Mouse (Mus musculus) bone marrow macrophage, adult 2 months (primary cell): Measurements from ENCODE around the gene Shroom2. TPM values are rescaled to one million over a fixed set of nuclear protein-coding genes. Genes with fewer than 3 reads are reported as not detected.

Experiments
- H3K27ac ChIP-seq: 2 replicates; pipeline ENCODE4 v1.5.1; 2012; ENCODE audit warnings: low read depth, low read length; ENCODE audit not compliant: insufficient read depth
- H3K4me1 ChIP-seq: 2 replicates; pipeline ENCODE4 v1.6.1; 2012; ENCODE audit warnings: low read length; ENCODE audit not compliant: control insufficient read depth, insufficient read depth
- H3K4me3 ChIP-seq: 2 replicates; pipeline ENCODE4 v1.5.1; 2012; ENCODE audit warnings: mild to moderate bottlenecking, low read length, moderate library complexity; ENCODE audit not compliant: insufficient read depth
- CTCF ChIP-seq: IDR thresholded peaks from 2 replicates; pipeline ENCODE4 v1.5.1; 2012; ENCODE audit warnings: low read depth, mild to moderate bottlenecking, low read length, moderate library complexity
- POLR2A ChIP-seq: IDR thresholded peaks from 2 replicates; pipeline ENCODE4 v1.6.1; 2012; ENCODE audit warnings: mild to moderate bottlenecking, low read depth, low read length, borderline replicate concordance
- polyA plus RNA-seq: library from polyadenylated mRNA; stranded (reverse); fragments of >200 nt; gene quantifications from 2 replicates; pipeline ENCODE4 v1.2.4, GENCODE M21; 2012; ENCODE audit not compliant: missing spikeins, insufficient read depth, insufficient read length

Shroom2 gene
- polyA plus RNA-seq, 1 experiment = not detected

GRCm38 (mm10) chrX:152652676-152653075 is 116.6 kb downstream of the Shroom2 start:
- no peaks in the 10 kb centered on the region for H3K4me1 ChIP-seq
- H3K4me3 ChIP-seq = no peak overlapping the region
- H3K27ac ChIP-seq = no peak overlapping the region
- TF ChIP-seq CTCF (no peak), POLR2A (no peak)

- no peak overlapping the region for H3K4me3 ChIP-seq
- H3K4me1 ChIP-seq = no peaks in the 10 kb centered on the region
- TF ChIP-seq CTCF (no peak), POLR2A (no peak)
- no peak overlapping the region for H3K27ac ChIP-seq
These were observed 124.4 kb downstream of the Shroom2 start for GRCm38 (mm10) chrX:152644827-152645226.

GRCm38 (mm10) chrX:152643679-152644638 is 125.3 kb downstream of the Shroom2 start:
- Histone ChIP-seq H3K4me3 (no peak overlapping the region), H3K4me1 (no peaks in the 10 kb centered on the region), H3K27ac (no peak overlapping the region)
- TF ChIP-seq POLR2A (no peak), CTCF (no peak)

- Histone ChIP-seq H3K4me3 (no peak overlapping the region), H3K27ac (no peak overlapping the region), H3K4me1 (no peaks in the 10 kb centered on the region)
- TF ChIP-seq POLR2A = no peak
These were observed 126.1 kb downstream of the Shroom2 start for GRCm38 (mm10) chrX:152643201-152643600.

GRCm38 (mm10) chrX:152642627-152643026 is 126.6 kb downstream of the Shroom2 start:
- H3K4me1 ChIP-seq = no peaks in the 10 kb centered on the region

GRCm38 (mm10) chrX:152635397-152635796 is 133.9 kb downstream of the Shroom2 start:
- H3K4me1 ChIP-seq = no peaks in the 10 kb centered on the region
- no peak for TF ChIP-seq POLR2A
- TF ChIP-seq CTCF = no peak
- H3K27ac ChIP-seq = no peak overlapping the region
- H3K4me3 ChIP-seq = no peak overlapping the region

More at GRCm38 (mm10) chrX:152642627-152643026, 126.6 kb downstream of the Shroom2 start:
- TF ChIP-seq POLR2A (no peak), CTCF (no peak)
- H3K27ac ChIP-seq = no peak overlapping the region
- no peak overlapping the region for H3K4me3 ChIP-seq

- no peak for TF ChIP-seq CTCF
- no peak for TF ChIP-seq POLR2A
- no peaks in the 10 kb centered on the region for H3K4me1 ChIP-seq
- H3K27ac ChIP-seq = no peak overlapping the region
- no peak overlapping the region for H3K4me3 ChIP-seq
These were observed 147.9 kb downstream of the Shroom2 start for GRCm38 (mm10) chrX:152621407-152621806.

GRCm38 (mm10) chrX:152620917-152621316 is 148.3 kb downstream of the Shroom2 start:
- no peak for TF ChIP-seq CTCF
- no peak for TF ChIP-seq POLR2A
- Histone ChIP-seq H3K4me3 (no peak overlapping the region), H3K27ac (no peak overlapping the region), H3K4me1 (no peaks in the 10 kb centered on the region)

GRCm38 (mm10) chrX:152618464-152618863 is 150.8 kb downstream of the Shroom2 start:
- Histone ChIP-seq H3K27ac (no peak overlapping the region), H3K4me3 (no peak overlapping the region), H3K4me1 (no peaks in the 10 kb centered on the region)
- TF ChIP-seq POLR2A (no peak), CTCF (no peak)

GRCm38 (mm10) chrX:152563034-152563433 is 206.2 kb downstream of the Shroom2 start, which contains the start of gene Cldn34a:
Gene Cldn34a (plus strand): TSS chrX:152563334.
- no peak within 1 kb of the TSS for H3K4me3 ChIP-seq
- no peaks in the 10 kb centered on the region for H3K4me1 ChIP-seq
- TF ChIP-seq CTCF (no peak), POLR2A (no peak)
- no peak within 1 kb of the TSS for H3K27ac ChIP-seq

Other genes with a start within 250 kb of the Shroom2 start
- not detected in 2 replicates for gene Cldn34a, start 206.1 kb downstream of the Shroom2 start, polyA plus RNA-seq
- gene Gpr143, start 12.5 kb upstream of the Shroom2 start, polyA plus RNA-seq = not detected in 2 replicates
- gene Usp51, start 237.0 kb upstream of the Shroom2 start, polyA plus RNA-seq = not detected in 2 replicates